Mouse (Mus musculus): Measurements from ENCODE around the gene Man2a2. TPM values are rescaled to one million over a fixed set of nuclear protein-coding genes. Genes with fewer than 3 reads are reported as not detected.

Man2a2 gene
- total RNA-seq, 2 experiments from 2014 or later, result 76.6 to 88.8 TPM

Other genes starting within 250 kb of the Man2a2 start
- 10 to 100 TPM; 62.7 to 75.9 TPM for gene Sema4b, start 184.5 kb downstream of the Man2a2 start, total RNA-seq (2021)
- gene Cib1, start 138.6 kb downstream of the Man2a2 start, total RNA-seq (2021), result 10 to 100 TPM; 53.9 to 64.2 TPM
- gene Gdpgp1, start 138.5 kb downstream of the Man2a2 start, total RNA-seq (2021), result 1 to 10 TPM; 3.8 to 4.1 TPM
- 1 to 10 TPM; 1.2 to 1.7 TPM for gene Ttll13, start 125.0 kb downstream of the Man2a2 start, total RNA-seq (2021)
- gene Ngrn, start 110.2 kb downstream of the Man2a2 start, total RNA-seq (2021), result 10 to 100 TPM; 40.7 to 41.4 TPM
- 10 to 100 TPM; 14.9 to 26.6 TPM for gene Vps33b, start 101.7 kb downstream of the Man2a2 start, total RNA-seq (2021)
- gene Prc1, start 76.9 kb downstream of the Man2a2 start, total RNA-seq (2021), result 1 to 10 TPM; 3.6 to 4.6 TPM
- gene Rccd1, start 46.9 kb downstream of the Man2a2 start, total RNA-seq (2021), result 10 to 100 TPM in 1 of 2 experiments, 1 to 10 TPM in 1; 7.3 to 11.9 TPM
- 10 to 100 TPM; 71.5 to 85.8 TPM for gene Unc45a, start 30.4 kb downstream of the Man2a2 start, total RNA-seq (2021)
- 10 to 100 TPM; 38.5 to 45.9 TPM for gene Hddc3, start 28.3 kb downstream of the Man2a2 start, total RNA-seq (2021)
- gene Fes, start 16.6 kb upstream of the Man2a2 start, total RNA-seq (2021), result 10 to 100 TPM in 1 of 2 experiments, 1 to 10 TPM in 1; 8.4 to 13.0 TPM
- gene Furin, start 34.1 kb upstream of the Man2a2 start, total RNA-seq (2021), result 100 to 1,000 TPM; 143 to 158 TPM
- 1 to 10 TPM in 1 of 2 experiments, under 1 TPM in 1; 0.86 to 2.2 TPM for gene Blm, start 163.7 kb upstream of the Man2a2 start, total RNA-seq (2021)